Mouse (Mus musculus): ENCODE results near the gene Spn.

DNA sequence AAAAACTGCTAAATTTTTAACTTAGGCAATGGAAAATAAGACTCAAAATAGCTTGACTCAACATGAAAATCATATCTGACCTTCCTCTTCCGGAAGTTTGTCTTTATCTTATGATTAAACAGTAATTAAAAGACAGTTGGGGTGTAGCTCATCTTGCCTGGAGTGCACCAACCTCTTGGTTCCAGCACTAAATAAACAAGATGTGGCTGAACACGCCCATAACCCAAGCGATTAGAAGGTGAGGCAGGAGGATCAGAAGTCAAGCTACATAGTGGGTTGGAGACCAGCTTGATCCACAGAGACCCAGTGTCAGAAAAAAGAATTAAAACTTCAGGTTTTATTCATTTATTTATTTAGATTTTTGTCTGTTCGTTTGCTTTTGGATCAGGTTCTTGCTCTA is 53.9 kb downstream of the Spn start:
- TF ChIP-seq CTCF (IDR thresholded peaks at IDR 0.05; ENCODE audit: low read depth, low read length) (no peak), GATA2 (IDR thresholded peaks at IDR 0.05; ENCODE audit: borderline replicate concordance, low read depth, low read length) (no peak), GATA1 (IDR thresholded peaks at IDR 0.05; ENCODE audit: borderline replicate concordance, low read length) (no peak), POLR2AphosphoS5 (IDR thresholded peaks at IDR 0.05; ENCODE audit: insufficient replicate concordance, low read depth, low read length) (no peak)
